Mouse (Mus musculus) heart, embryonic 13.5 days (tissue): ENCODE results near the gene Dcst1. TPM values are rescaled to one million over a fixed set of nuclear protein-coding genes. Genes with fewer than 3 reads are reported as not detected.

ENCODE experiments used
- ATAC-seq: fragments of 200-750 bp; cut with Nextera tagmentation; 2 replicates; pipeline ENCODE4 v1.8.0; 2017; ENCODE audit warnings: moderate TSS enrichment; ENCODE audit not compliant: insufficient number of reproducible peaks, low FRiP score, low TSS enrichment; ENCODE audit errors: extremely low read depth
- H3K27ac ChIP-seq: fragments of 300-500 bp; sonication (generic); replicated peaks from 2 replicates; pipeline ENCODE4 v1.5.1; 2015; ENCODE audit warnings: moderate library complexity, mild to moderate bottlenecking, inconsistent platforms
- H3K27me3 ChIP-seq: fragments of 300-500 bp; sonication (generic); replicated peaks from 2 replicates; pipeline ENCODE4 v1.6.1; 2015; ENCODE audit warnings: mild to moderate bottlenecking, inconsistent platforms
- H3K36me3 ChIP-seq: fragments of 300-500 bp; sonication (generic); 2 replicates; pipeline ENCODE4 v1.6.1; 2015; ENCODE audit warnings: mild to moderate bottlenecking, inconsistent platforms
- H3K4me1 ChIP-seq: fragments of 300-500 bp; sonication (generic); 2 replicates; pipeline ENCODE4 v1.6.1; 2015; ENCODE audit warnings: inconsistent platforms
- H3K4me2 ChIP-seq: fragments of 300-500 bp; sonication (generic); 2 replicates; pipeline ENCODE4 v1.6.1; 2015; ENCODE audit warnings: inconsistent platforms, mild to moderate bottlenecking, moderate library complexity
- H3K4me3 ChIP-seq: fragments of 300-500 bp; sonication (generic); 2 replicates; pipeline ENCODE4 v1.5.1; 2015; ENCODE audit warnings: moderate library complexity, mild to moderate bottlenecking, inconsistent platforms
- H3K9ac ChIP-seq: fragments of 300-500 bp; sonication (generic); 2 replicates; pipeline ENCODE4 v1.6.1; 2015; ENCODE audit warnings: inconsistent platforms, mild to moderate bottlenecking, moderate library complexity
- H3K9me3 ChIP-seq: fragments of 300-500 bp; sonication (generic); 2 replicates; pipeline ENCODE4 v1.6.1; 2016; ENCODE audit warnings: inconsistent platforms
- WGBS: fragments of 180-500 bp; shearing (Covaris S2); methylation state at CpG from one replicate; pipeline ENCODE4 v1.1.7; 2015; ENCODE audit warnings: mixed read lengths; 5-methylcytosine and 5-hydroxymethylcytosine counted together
- polyA plus RNA-seq: library from polyadenylated mRNA; unstranded; fragments of >200 nt; fragmentation: Nextera tagmentation; extraction: Ambion mirVana; gene quantifications from 2 replicates; pipeline ENCODE4 v1.2.1, GENCODE M21; 2015

Gene Dcst1
- polyA plus RNA-seq, 1 experiment from 2014 or later, result 0.09 TPM

DNA sequence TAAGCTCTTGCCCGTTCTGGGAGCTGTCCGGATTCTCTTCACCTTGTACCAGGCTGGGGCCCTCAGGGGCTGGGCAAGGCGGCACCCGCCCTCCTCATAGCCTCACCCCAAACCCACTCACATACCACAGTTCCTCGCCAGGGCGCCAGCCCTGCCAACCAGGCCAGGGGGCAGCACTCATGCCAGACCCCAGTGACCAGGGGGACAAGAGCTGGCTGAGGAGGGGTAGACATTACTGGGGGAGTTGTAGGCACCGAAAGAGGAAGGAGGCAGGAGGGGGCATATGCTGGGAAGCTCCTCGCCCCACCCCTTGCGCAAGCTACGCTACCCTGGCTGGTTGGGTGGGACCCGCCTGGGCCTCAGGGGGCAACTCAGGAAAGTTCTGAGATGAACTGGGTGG is 22.6 kb upstream of the Dcst1 start:
- no peaks in the 10 kb centered on the region for H3K9me3 ChIP-seq
- ATAC-seq, result no peak
- no peak overlapping the region for H3K4me3 ChIP-seq
- WGBS, result 81% methylated on average over 11 of the region's 11 CpGs
- H3K4me2 ChIP-seq, result no peak overlapping the region
- H3K4me1 ChIP-seq, result peaks cover 56% of the 10 kb centered on the region
- H3K9ac ChIP-seq, result no peak overlapping the region
- H3K27ac ChIP-seq, result no peak overlapping the region
- no peaks in the 10 kb centered on the region for H3K27me3 ChIP-seq
- H3K36me3 ChIP-seq, result no peaks in the 10 kb centered on the region

DNA sequence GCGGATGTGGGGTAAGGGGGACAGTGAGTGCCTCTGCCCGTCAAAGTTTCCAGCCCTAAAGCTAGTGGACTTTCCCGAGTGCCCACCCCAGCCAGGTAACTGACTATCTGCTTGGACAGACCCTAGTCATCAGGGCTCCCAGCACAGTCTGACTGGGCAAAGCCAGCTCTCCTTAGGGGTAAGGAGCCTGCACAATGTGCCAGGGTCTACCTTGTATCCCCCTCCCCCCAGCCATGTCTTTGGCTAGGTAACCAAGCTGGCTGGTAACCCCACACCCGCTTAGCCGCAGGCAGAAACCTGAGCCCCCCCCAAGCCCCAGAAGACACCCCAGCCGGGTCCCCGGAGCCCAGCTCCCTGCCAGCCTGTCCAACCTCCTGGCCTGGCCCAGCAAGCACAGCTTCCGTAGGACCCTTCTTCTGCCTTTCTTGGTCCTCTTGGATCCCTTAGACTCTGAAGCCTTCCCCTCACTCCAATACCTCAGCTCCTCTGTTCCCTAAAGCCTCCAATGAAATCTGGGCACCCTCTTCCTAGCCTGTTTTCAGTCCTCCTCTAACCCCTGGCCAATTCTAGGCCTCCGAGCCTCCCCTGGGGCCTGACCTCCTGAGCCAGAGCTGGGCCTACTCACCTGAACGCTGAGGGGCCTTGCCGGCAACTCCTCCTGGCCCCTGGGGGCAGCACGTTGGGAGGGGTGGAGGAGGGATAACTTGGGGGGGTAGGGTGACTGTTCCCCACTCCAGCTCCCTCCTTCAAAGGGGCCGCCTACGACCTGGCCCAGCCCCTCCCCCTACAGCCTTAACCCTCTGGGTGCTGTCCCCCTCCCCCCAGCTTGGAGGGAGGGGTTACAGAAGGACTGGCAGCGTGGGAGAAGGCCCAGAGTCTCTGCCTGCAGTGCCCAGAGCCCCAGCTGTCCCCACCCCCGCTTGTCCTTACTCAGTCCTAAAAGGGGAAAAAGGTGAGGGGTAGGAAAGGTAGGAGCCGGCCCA is 21.7 kb upstream of the Dcst1 start:
- Histone ChIP-seq H3K9me3 (no peaks in the 10 kb centered on the region), H3K27me3 (no peaks in the 10 kb centered on the region), H3K27ac (no peak overlapping the region), H3K4me2 (no peak overlapping the region), H3K4me3 (no peak overlapping the region), H3K9ac (no peak overlapping the region), H3K4me1 (peaks cover 55% of the 10 kb centered on the region), H3K36me3 (no peaks in the 10 kb centered on the region)
- 67% methylated on average over 17 of the region's 17 CpGs for WGBS
- ATAC-seq, result no peak

DNA sequence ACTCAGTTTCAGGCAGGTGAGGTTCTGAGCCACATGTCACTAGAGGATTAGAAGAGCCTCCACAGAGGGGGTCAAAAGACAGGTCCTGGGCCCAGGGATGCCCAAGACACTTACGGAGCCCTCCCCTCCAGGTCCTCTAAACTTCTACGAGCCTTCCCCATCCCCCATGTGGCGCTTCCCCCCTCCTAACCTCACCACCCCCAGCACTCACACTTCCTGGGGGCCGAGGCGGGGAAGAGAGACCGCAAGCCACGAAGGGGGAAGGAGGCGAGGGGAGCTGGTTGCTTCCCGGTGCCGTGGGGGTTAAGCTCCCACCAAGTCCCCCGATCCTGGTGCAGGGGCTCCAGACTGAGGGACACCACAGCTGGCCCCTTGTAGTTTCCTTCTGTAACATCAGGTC is 20.4 kb upstream of the Dcst1 start:
- Histone ChIP-seq H3K27ac (no peak overlapping the region), H3K36me3 (peaks cover 10% of the 10 kb centered on the region), H3K9me3 (no peaks in the 10 kb centered on the region), H3K9ac (no peak overlapping the region), H3K27me3 (no peaks in the 10 kb centered on the region), H3K4me1 (peaks cover 42% of the 10 kb centered on the region), H3K4me3 (no peak overlapping the region), H3K4me2 (no peak overlapping the region)
- WGBS, result 43% methylated on average over 11 of the region's 11 CpGs
- ATAC-seq, result no peak

DNA sequence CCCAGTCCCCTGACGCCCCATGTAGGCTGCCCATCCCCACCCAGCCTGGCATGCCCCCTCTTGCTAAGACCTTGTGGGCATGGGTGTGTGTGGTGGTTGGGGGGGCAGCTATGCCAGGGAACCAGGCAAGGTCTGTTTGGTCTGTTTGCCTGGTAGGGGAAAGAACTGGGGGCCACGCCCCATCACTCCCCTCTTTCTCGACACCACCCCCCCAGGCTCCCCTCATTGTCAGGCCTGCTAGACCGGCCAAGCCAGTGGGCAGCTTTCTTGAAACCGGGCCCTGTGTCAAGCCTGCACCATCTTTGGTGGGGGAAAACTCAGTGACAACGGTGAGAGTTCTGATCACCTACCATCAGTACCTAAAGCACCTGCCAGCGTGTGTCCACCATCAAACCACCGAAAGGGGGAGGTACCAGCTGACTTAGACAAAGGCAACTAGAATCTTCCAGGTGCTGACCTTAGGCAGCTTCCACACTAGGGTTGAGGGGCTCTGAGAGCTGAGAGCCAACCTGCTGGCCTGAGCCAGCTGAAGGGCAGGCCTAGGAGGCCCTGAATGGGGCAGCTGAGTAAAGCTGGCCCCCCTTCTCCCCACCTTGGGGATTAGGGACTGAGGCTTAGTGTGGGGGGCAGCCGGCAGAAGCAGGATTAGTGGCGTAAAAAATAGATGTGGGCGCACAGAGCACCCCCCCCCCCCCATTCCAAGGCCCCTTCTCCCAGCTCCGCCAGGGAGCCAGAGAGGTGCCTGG is 19.5 kb upstream of the Dcst1 start:
- H3K27me3 ChIP-seq, result no peaks in the 10 kb centered on the region
- H3K4me1 ChIP-seq, result peaks cover 33% of the 10 kb centered on the region
- no peak for ATAC-seq
- no peak overlapping the region for H3K27ac ChIP-seq
- peak overlapping the region; percentile 28; the same call in 1 of the 2 replicates for H3K9ac ChIP-seq
- no peak overlapping the region for H3K4me3 ChIP-seq
- no peak overlapping the region for H3K4me2 ChIP-seq
- 74% methylated on average over 12 of the region's 12 CpGs for WGBS
- no peaks in the 10 kb centered on the region for H3K9me3 ChIP-seq
- peaks cover 20% of the 10 kb centered on the region for H3K36me3 ChIP-seq

DNA sequence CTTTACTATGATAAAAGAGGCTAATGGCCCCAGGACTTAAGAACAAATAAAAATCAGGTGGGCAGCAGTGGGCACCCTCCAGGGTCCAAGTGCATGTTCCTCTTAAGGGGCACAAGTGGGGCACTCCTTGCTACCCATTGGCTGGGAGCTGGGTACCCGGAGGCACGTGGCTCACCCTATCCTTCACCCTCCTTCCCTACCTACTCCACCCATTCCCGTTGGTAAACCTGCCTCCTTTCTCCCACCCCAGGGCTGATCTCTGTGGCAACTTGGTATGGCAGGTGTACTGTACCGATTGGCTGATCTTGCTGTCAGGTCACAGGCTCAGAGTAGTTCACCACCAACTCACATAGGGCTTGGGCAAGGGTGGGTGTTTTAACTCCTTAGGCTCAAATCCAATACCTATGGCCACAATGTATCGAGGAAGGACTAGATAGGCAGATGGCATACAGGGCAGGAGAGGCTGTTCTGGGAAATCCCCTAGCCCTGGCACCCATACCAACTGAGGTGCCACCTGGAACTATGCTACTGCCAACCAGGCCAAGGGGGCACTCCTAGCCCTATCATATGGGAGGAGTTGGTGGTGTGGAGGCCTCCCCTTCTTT is 18.7 kb upstream of the Dcst1 start:
- WGBS, result 78% methylated on average over 5 of the region's 5 CpGs
- no peak overlapping the region for H3K27ac ChIP-seq
- no peaks in the 10 kb centered on the region for H3K9me3 ChIP-seq
- no peak overlapping the region for H3K9ac ChIP-seq
- H3K27me3 ChIP-seq, result no peaks in the 10 kb centered on the region
- peaks cover 26% of the 10 kb centered on the region for H3K36me3 ChIP-seq
- H3K4me2 ChIP-seq, result no peak overlapping the region
- peaks cover 31% of the 10 kb centered on the region for H3K4me1 ChIP-seq
- H3K4me3 ChIP-seq, result no peak overlapping the region
- ATAC-seq, result no peak

DNA sequence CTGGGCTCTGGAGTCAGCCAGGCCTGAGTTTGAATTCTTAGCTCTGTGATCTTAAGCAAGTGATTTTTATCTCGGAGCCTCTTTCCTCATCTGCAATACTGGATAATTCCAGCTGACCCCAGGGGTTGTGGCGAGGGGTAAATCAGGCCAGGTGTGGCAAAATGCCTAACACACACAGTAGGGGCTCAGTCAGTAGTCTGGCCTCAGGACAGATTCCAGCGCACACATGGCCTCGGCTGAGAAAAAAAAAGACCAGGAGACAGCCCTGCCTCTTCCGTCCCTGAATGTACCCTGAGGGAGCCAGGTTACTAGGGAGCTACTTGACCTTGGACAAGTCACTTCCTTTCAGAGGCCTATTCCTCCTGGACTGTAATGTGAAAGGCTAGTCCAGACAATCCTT is 17.9 kb upstream of the Dcst1 start:
- Histone ChIP-seq H3K9ac (no peak overlapping the region), H3K4me1 (peaks cover 32% of the 10 kb centered on the region), H3K36me3 (peaks cover 26% of the 10 kb centered on the region), H3K4me2 (no peak overlapping the region), H3K27ac (no peak overlapping the region), H3K9me3 (no peaks in the 10 kb centered on the region), H3K27me3 (no peaks in the 10 kb centered on the region), H3K4me3 (no peak overlapping the region)
- no peak for ATAC-seq
- WGBS, result 64% methylated on average over 5 of the region's 5 CpGs

DNA sequence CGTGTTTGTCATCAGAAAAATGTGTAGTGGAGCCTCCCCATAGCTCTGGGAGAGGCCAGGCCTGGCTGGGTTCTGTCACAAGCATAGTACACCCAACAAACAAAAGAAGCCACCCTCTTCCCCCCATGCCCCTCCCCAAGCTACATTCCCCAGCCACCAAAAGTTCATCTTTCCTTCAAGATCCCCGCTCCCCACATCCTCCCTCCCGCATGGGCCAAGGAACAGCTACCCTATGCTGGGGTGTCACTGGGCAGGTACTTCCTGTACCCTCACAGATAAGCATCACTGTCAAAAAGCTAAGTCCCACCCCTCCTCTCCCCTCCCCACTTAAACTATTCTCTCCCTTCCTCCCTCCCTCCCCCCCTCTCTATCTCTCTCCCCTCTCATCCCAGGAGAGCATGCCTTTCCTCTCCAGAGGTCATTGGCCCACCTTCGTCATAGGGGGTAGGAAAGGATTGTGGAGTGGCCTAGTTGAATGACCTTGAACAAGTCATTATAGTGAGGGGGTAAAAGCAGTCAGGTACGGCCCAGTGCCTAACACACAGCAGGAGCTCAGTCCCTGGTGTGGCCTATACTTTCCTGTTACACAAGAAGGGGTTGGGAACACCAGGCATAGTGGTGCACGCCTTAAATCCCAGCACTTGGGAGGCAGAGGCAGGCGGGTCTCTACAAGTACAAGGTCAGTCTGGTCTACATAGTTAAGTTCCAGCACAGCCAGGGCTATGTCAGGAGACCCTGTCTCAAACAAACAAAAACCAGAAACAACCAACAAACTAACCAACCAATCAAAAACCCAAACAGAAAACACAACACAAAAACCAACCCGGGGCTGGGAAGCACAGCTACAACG is 17.2 kb upstream of the Dcst1 start:
- ATAC-seq, result no peak
- 79% methylated on average over 9 of the region's 9 CpGs for WGBS
- H3K36me3 ChIP-seq, result peaks cover 26% of the 10 kb centered on the region
- H3K4me3 ChIP-seq, result no peak overlapping the region
- no peaks in the 10 kb centered on the region for H3K27me3 ChIP-seq
- peaks cover 36% of the 10 kb centered on the region for H3K4me1 ChIP-seq
- H3K4me2 ChIP-seq, result no peak overlapping the region
- H3K9ac ChIP-seq, result no peak overlapping the region
- no peaks in the 10 kb centered on the region for H3K9me3 ChIP-seq
- no peak overlapping the region for H3K27ac ChIP-seq

DNA sequence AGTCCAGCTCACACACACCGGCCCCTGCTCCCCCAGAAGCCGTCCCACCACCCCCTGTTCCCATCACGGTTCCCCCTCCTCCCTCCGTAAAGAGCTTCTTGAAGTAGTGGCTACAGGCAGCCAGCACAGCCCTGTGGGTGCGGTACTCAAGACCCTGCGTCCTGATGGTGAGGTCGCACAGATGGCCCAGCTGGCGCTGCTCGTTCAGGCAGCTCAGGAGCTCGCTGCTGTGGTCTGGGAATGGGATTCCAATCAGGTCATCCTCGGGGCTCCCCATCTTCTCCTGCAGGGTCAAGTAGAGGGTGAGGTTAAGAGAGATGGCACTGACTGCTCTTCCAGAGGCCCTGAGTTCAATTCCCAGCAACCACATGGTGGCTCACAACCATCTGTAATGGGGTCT is 16.2 kb upstream of the Dcst1 start:
- Histone ChIP-seq H3K9me3 (no peaks in the 10 kb centered on the region), H3K27ac (no peak overlapping the region)
- WGBS, result 83% methylated on average over 11 of the region's 11 CpGs

DNA sequence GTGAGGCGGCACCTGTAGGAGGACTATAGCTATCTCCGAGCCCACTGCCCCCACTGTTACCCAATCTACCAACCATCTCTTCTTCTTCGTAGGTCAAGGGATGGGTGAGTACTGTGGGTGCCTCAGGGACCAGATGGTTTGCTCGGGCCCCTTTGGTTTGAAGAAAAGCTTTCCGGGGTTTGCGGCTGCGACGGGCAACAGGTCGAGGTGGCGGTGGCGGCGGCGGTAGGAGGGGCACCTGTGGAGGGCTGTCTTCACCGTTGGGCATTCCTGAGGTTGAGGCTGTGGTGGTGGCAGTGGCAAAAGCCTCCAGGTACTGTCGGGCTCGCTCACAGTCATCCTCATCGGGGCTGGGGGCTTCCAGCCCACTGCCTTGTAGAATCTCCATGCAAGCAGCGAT is 15.7 kb upstream of the Dcst1 start:
- Histone ChIP-seq H3K9me3 (no peaks in the 10 kb centered on the region), H3K4me3 (no peak overlapping the region), H3K27ac (no peak overlapping the region), H3K4me2 (no peak overlapping the region), H3K36me3 (peaks cover 26% of the 10 kb centered on the region), H3K4me1 (peaks cover 31% of the 10 kb centered on the region), H3K27me3 (no peaks in the 10 kb centered on the region), H3K9ac (no peak overlapping the region)
- 89% methylated on average over 18 of the region's 18 CpGs for WGBS
- no peak for ATAC-seq

More for the DNA sequence above, 16.2 kb upstream of the Dcst1 start:
- Histone ChIP-seq H3K27me3 (no peaks in the 10 kb centered on the region), H3K36me3 (peaks cover 26% of the 10 kb centered on the region), H3K9ac (no peak overlapping the region), H3K4me2 (no peak overlapping the region), H3K4me3 (no peak overlapping the region), H3K4me1 (peaks cover 31% of the 10 kb centered on the region)
- no peak for ATAC-seq

DNA sequence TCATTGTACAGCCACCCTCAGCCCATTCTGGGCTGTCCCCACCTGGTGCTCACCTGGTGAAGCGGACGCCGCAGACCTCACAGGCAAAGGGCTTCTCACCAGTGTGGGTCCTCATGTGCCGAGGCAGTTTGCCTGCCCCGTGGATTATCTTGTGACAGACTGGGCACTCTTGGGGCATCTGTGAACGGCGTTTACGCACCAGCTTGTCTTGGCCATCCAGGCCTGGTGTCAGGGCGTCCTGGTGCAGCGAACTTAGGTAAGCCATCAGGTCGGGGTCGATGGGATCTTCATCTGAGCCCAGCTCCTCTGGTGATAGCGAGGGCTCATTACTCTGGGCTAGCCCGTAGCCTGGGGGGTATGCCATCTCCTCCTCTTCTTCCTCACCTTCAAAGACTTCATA is 15.2 kb upstream of the Dcst1 start:
- H3K9ac ChIP-seq, result no peak overlapping the region
- no peaks in the 10 kb centered on the region for H3K9me3 ChIP-seq
- H3K4me2 ChIP-seq, result no peak overlapping the region
- H3K4me1 ChIP-seq, result peaks cover 28% of the 10 kb centered on the region
- ATAC-seq, result no peak
- no peak overlapping the region for H3K27ac ChIP-seq
- no peak overlapping the region for H3K4me3 ChIP-seq
- no peaks in the 10 kb centered on the region for H3K27me3 ChIP-seq
- peaks cover 26% of the 10 kb centered on the region for H3K36me3 ChIP-seq
- whole genome bisulfite sequencing, result 94% methylated on average over 14 of the region's 14 CpGs
